Mouse (Mus musculus) MEL (cell line): ENCODE measurements around the gene Babam2. TPM values are rescaled to one million over a fixed set of nuclear protein-coding genes. Genes with fewer than 3 reads are reported as not detected.

Source experiments
- DNase-seq: peaks from one replicate; pipeline ENCODE4 v3.0.0; 2011; ENCODE audit warnings: low read depth, low spot score
- H3K27ac ChIP-seq: 2 replicates; pipeline ENCODE4 v1.5.1; 2012; ENCODE audit warnings: low read depth, mild to moderate bottlenecking, control low read depth, low read length, moderate library complexity; ENCODE audit not compliant: control insufficient read depth
- H3K27me3 ChIP-seq, 2 experiments: fragments of 150-350 bp in 1 of 2; sonication (generic) in 1 of 2; 2 replicates each; pipeline ENCODE4 v1.6.1; 2012; ENCODE audit warnings: low read length in 2 of 2, mild to moderate bottlenecking in 2 of 2, improper control_type of control experiment in 1 of 2, moderate library complexity in 1 of 2; ENCODE audit not compliant: insufficient read depth in 2 of 2, control insufficient read depth in 1 of 2
- H3K36me3 ChIP-seq, 2 experiments: 2 replicates each; pipeline ENCODE4 v1.6.1; 2012 to 2014; ENCODE audit warnings: low read length in 2 of 2, improper control_type of control experiment in 1 of 2, inconsistent platforms in 1 of 2, mild to moderate bottlenecking in 1 of 2; ENCODE audit not compliant: insufficient read depth in 2 of 2, control insufficient read depth in 1 of 2
- H3K4me1 ChIP-seq, 2 experiments: fragments of 150-350 bp in 1 of 2; sonication (generic) in 1 of 2; 2 replicates each; pipeline ENCODE4 v1.6.1; 2012; ENCODE audit warnings: low read length in 2 of 2, improper control_type of control experiment in 1 of 2, mild to moderate bottlenecking in 1 of 2; ENCODE audit not compliant: insufficient read depth in 2 of 2, control insufficient read depth in 1 of 2
- H3K4me3 ChIP-seq, 2 experiments: fragments of 150-350 bp in 1 of 2; sonication (generic) in 1 of 2; 2 replicates each; pipeline ENCODE4 v1.5.1; 2012; ENCODE audit warnings: low read depth in 2 of 2, low read length in 2 of 2, mild to moderate bottlenecking in 2 of 2, moderate library complexity in 2 of 2, control low read depth in 1 of 2, improper control_type of control experiment in 1 of 2; ENCODE audit not compliant: control insufficient read depth in 1 of 2, insufficient read depth in 1 of 2
- H3K79me2 ChIP-seq: 2 replicates; pipeline ENCODE4 v1.6.1; 2012; ENCODE audit warnings: mild to moderate bottlenecking, low read length, moderate library complexity; ENCODE audit not compliant: control insufficient read depth, poor library complexity, insufficient read depth
- H3K9ac ChIP-seq: 2 replicates; pipeline ENCODE4 v1.6.1; 2012; ENCODE audit warnings: low read depth, mild to moderate bottlenecking, control low read depth, low read length, moderate library complexity; ENCODE audit not compliant: control insufficient read depth, poor library complexity, severe bottlenecking
- H3K9me3 ChIP-seq: fragments of 150-350 bp; sonication (generic); replicated peaks from 2 replicates; pipeline ENCODE4 v1.6.1; 2012; ENCODE audit warnings: mild to moderate bottlenecking, low read length, improper control_type of control experiment, moderate library complexity; ENCODE audit not compliant: insufficient read depth
- CHD1 ChIP-seq: IDR thresholded peaks from 2 replicates; pipeline ENCODE4 v1.6.1; 2012; ENCODE audit warnings: low read depth, mild to moderate bottlenecking, inconsistent platforms, low read length, improper control_type of control experiment
- CTCF ChIP-seq, 3 experiments: IDR thresholded peaks in 2 of 3; conservative IDR thresholded peaks in 1 of 3; 2 replicates each; pipeline ENCODE4 v1.5.1; 2011 to 2012; ENCODE audit warnings: low read length in 3 of 3, low read depth in 2 of 3, mild to moderate bottlenecking in 2 of 3, improper control_type of control experiment in 1 of 3, inconsistent platforms in 1 of 3, mixed read lengths in 1 of 3, moderate library complexity in 1 of 3; ENCODE audit not compliant: control insufficient read depth in 1 of 3, insufficient read depth in 1 of 3, poor library complexity in 1 of 3, severe bottlenecking in 1 of 3
- ELF1 ChIP-seq: IDR thresholded peaks from 2 replicates; pipeline ENCODE4 v1.6.1; 2014; ENCODE audit warnings: low read depth, mild to moderate bottlenecking, inconsistent platforms, low read length, improper control_type of control experiment, moderate library complexity
- EP300 ChIP-seq, 2 experiments: IDR thresholded peaks; 2 replicates each; pipeline ENCODE4 v1.6.1; 2011; ENCODE audit warnings: improper control_type of control experiment in 2 of 2, low read length in 2 of 2, low read depth in 1 of 2, mild to moderate bottlenecking in 1 of 2
- ETS1 ChIP-seq: IDR thresholded peaks from 2 replicates; pipeline ENCODE4 v1.6.1; 2012; ENCODE audit warnings: low read depth, mild to moderate bottlenecking, inconsistent platforms, low read length, improper control_type of control experiment, moderate library complexity
- GABPA ChIP-seq: IDR thresholded peaks from 2 replicates; pipeline ENCODE4 v1.6.1; 2012; ENCODE audit warnings: low read depth, mild to moderate bottlenecking, inconsistent platforms, low read length, improper control_type of control experiment, moderate library complexity
- GATA1 ChIP-seq: IDR thresholded peaks from 2 replicates; pipeline ENCODE4 v1.6.1; 2011; ENCODE audit warnings: low read depth, low read length, improper control_type of control experiment
- HCFC1 ChIP-seq: IDR thresholded peaks from 2 replicates; pipeline ENCODE4 v1.6.1; 2012; ENCODE audit warnings: low read depth, mild to moderate bottlenecking, inconsistent platforms, low read length, improper control_type of control experiment, moderate library complexity
- MAZ ChIP-seq: IDR thresholded peaks from 2 replicates; pipeline ENCODE4 v1.6.1; 2012; ENCODE audit warnings: low read depth, mild to moderate bottlenecking, inconsistent platforms, low read length, improper control_type of control experiment
- MEF2A ChIP-seq: IDR thresholded peaks from 2 replicates; pipeline ENCODE4 v1.6.1; 2014; ENCODE audit warnings: low read depth, mild to moderate bottlenecking, inconsistent platforms, low read length, improper control_type of control experiment; ENCODE audit not compliant: poor library complexity, insufficient replicate concordance, severe bottlenecking; ENCODE audit errors: extremely low read depth
- MXI1 ChIP-seq: IDR thresholded peaks from 2 replicates; pipeline ENCODE4 v1.6.1; 2011; ENCODE audit warnings: mild to moderate bottlenecking, low read depth, low read length, improper control_type of control experiment
- MYB ChIP-seq: IDR thresholded peaks from 2 replicates; pipeline ENCODE4 v1.6.1; 2011; ENCODE audit warnings: mild to moderate bottlenecking, low read depth, low read length, improper control_type of control experiment
- MYC ChIP-seq: IDR thresholded peaks from 2 replicates; pipeline ENCODE4 v1.6.1; 2011; ENCODE audit warnings: low read depth, mild to moderate bottlenecking, low read length, improper control_type of control experiment, moderate library complexity
- RCOR1 ChIP-seq: IDR thresholded peaks from 2 replicates; pipeline ENCODE4 v1.6.1; 2012; ENCODE audit warnings: low read depth, mild to moderate bottlenecking, inconsistent platforms, low read length, improper control_type of control experiment
- SIN3A ChIP-seq: IDR thresholded peaks from 2 replicates; pipeline ENCODE4 v1.6.1; 2012; ENCODE audit warnings: low read length, improper control_type of control experiment, inconsistent platforms
- SMC3 ChIP-seq: IDR thresholded peaks from 2 replicates; pipeline ENCODE4 v1.6.1; 2011; ENCODE audit warnings: low read depth, low read length, improper control_type of control experiment
- UBTF ChIP-seq: IDR thresholded peaks from 2 replicates; pipeline ENCODE4 v1.6.1; 2012; ENCODE audit warnings: low read depth, mild to moderate bottlenecking, inconsistent platforms, low read length, improper control_type of control experiment, moderate library complexity, borderline replicate concordance; ENCODE audit not compliant: insufficient read depth
- USF1 ChIP-seq: IDR thresholded peaks from 2 replicates; pipeline ENCODE4 v1.6.1; 2014; ENCODE audit warnings: low read depth, mild to moderate bottlenecking, inconsistent platforms, low read length, improper control_type of control experiment, moderate library complexity
- ZC3H11A ChIP-seq: IDR thresholded peaks from 2 replicates; pipeline ENCODE4 v1.6.1; 2012; ENCODE audit warnings: low read depth, mild to moderate bottlenecking, inconsistent platforms, low read length, improper control_type of control experiment
- ZKSCAN1 ChIP-seq: IDR thresholded peaks from 2 replicates; pipeline ENCODE4 v1.6.1; 2012; ENCODE audit warnings: low read depth, mild to moderate bottlenecking, inconsistent platforms, low read length, improper control_type of control experiment, moderate library complexity
- ZMIZ1 ChIP-seq: IDR thresholded peaks from 2 replicates; pipeline ENCODE4 v1.6.1; 2012; ENCODE audit warnings: low read depth, mild to moderate bottlenecking, inconsistent platforms, low read length, improper control_type of control experiment, moderate library complexity
- ZNF384 ChIP-seq: IDR thresholded peaks from 2 replicates; pipeline ENCODE4 v1.6.1; 2012; ENCODE audit warnings: low read depth, mild to moderate bottlenecking, inconsistent platforms, low read length, improper control_type of control experiment
- polyA plus RNA-seq, 2 experiments: library from polyadenylated mRNA; stranded (reverse) in 1 of 2; unstranded in 1 of 2; fragments of >175 nt in 1 of 2; fragments of >200 nt in 1 of 2; gene quantifications; 2 replicates each; pipeline versions ENCODE4 v1.2.1 to v1.2.4; 2012; ENCODE audit warnings: low replicate concordance in 2 of 2, low read depth in 1 of 2; ENCODE audit not compliant: insufficient read length in 2 of 2, insufficient read depth in 1 of 2, missing spikeins in 1 of 2
- total RNA-seq: library from RNA; depleted of rRNA; stranded (reverse); fragments of 300-350 nt; gene quantifications from 2 replicates; pipeline ENCODE4 v1.2.3, GENCODE M21; 2012

The Babam2 gene
- total and polyA plus RNA-seq, 3 experiments: 43.3 to 86.6 TPM; not detected in 1

GRCm38 (mm10) chr5:32008401-32008800, 310.9 kb downstream of the Babam2 start (continued):
- no peak for TF ChIP-seq ZKSCAN1

- no peak for TF ChIP-seq ZNF384
- no peak for TF ChIP-seq ZKSCAN1
- TF ChIP-seq EP300 (IDR thresholded peaks at IDR 0.05; ENCODE audit: low read depth in 1 of 2, low read length in 2 of 2): 0 out of 4 replicates have a peak, but pooled peaks of 1 of the 2 experiments have one; percentile 4
- Histone ChIP-seq H3K36me3 (peaks cover 2 to 6% of the 10 kb centered on the region in 2 experiments; a peak in 2 of 4 replicates), H3K27ac (no peak overlapping the region), H3K79me2 (no peaks in the 10 kb centered on the region), H3K9ac (no peak overlapping the region), H3K4me3 (no peak overlapping the region), H3K4me1 (peaks cover 0 to 9% of the 10 kb centered on the region in 2 experiments; a peak in 1 of 4 replicates), H3K27me3 (no peaks in the 10 kb centered on the region), H3K9me3 (no peaks in the 10 kb centered on the region)
- no peak for DNase-seq
Measured at GRCm38 (mm10) chr5:32010056-32010455, 312.6 kb downstream of the Babam2 start.

GRCm38 (mm10) chr5:32013053-32013452, 315.6 kb downstream of the Babam2 start:
- no peaks in the 10 kb centered on the region for H3K79me2 ChIP-seq
- no peak overlapping the region for H3K4me3 ChIP-seq
- TF ChIP-seq CTCF (IDR thresholded peaks at IDR 0.05 in 2 of 3, conservative IDR thresholded peaks at IDR 0.05 in 1 of 3; ENCODE audit: control insufficient read depth in 1 of 3, insufficient read depth in 1 of 3, low read depth in 2 of 3, low read length in 3 of 3, poor library complexity in 1 of 3, severe bottlenecking in 1 of 3): no peak
- no peak for TF ChIP-seq CHD1
- TF ChIP-seq, all 39 proteins: peak for 0
- Histone ChIP-seq H3K4me1 (peaks cover 4 to 16% of the 10 kb centered on the region in 2 experiments; a peak in 3 of 4 replicates), H3K9ac (no peak overlapping the region), H3K9me3 (no peaks in the 10 kb centered on the region), H3K36me3 (peaks cover 2 to 18% of the 10 kb centered on the region in 2 experiments; a peak in 2 of 4 replicates), H3K27me3 (no peaks in the 10 kb centered on the region), H3K27ac (no peak overlapping the region)
- DNase-seq: no peak

- no peak for DNase-seq
- Histone ChIP-seq H3K4me1 (peaks cover 4 to 14% of the 10 kb centered on the region in 2 experiments; a peak in 3 of 4 replicates), H3K9me3 (no peaks in the 10 kb centered on the region), H3K27me3 (no peaks in the 10 kb centered on the region), H3K4me3 (no peak overlapping the region), H3K36me3 (peaks cover 0 to 18% of the 10 kb centered on the region in 2 experiments; a peak in 2 of 4 replicates), H3K27ac (no peak overlapping the region), H3K79me2 (no peaks in the 10 kb centered on the region), H3K9ac (no peak overlapping the region)
- TF ChIP-seq MYB (no peak), SIN3A (no peak), ZC3H11A (no peak), HCFC1 (no peak), MXI1 (no peak), GABPA (no peak), EP300 (IDR thresholded peaks at IDR 0.05; ENCODE audit: low read depth in 1 of 2, low read length in 2 of 2) (no peak), GATA1 (no peak), ETS1 (no peak), MAZ (no peak), CTCF (IDR thresholded peaks at IDR 0.05 in 2 of 3, conservative IDR thresholded peaks at IDR 0.05 in 1 of 3; ENCODE audit: control insufficient read depth in 1 of 3, insufficient read depth in 1 of 3, low read depth in 2 of 3, low read length in 3 of 3, poor library complexity in 1 of 3, severe bottlenecking in 1 of 3) (no peak), MEF2A (no peak), SMC3 (no peak), ZMIZ1 (no peak), ZKSCAN1 (no peak), ELF1 (no peak), RCOR1 (no peak), USF1 (no peak), UBTF (no peak), MYC (no peak)
Measured at GRCm38 (mm10) chr5:32014786-32015185, 317.3 kb downstream of the Babam2 start.
